Mouse (Mus musculus): ENCODE measurements around the gene Napepld.
"Not testable (repeated sequence)": the region's sequence is repeated elsewhere in the genome, so short reads cannot be mapped to it uniquely, and the experiment has no call there.

Gene Napepld

GRCm38 (mm10) chr5:21701351-21702008, at the start of gene Napepld:
Napepld (minus strand) TSS chr5:21701396.
- peak; percentile 98 for DNase-seq

GRCm38 (mm10) chr5:21745966-21746365, 44.8 kb upstream of the Napepld start:
- DNase-seq = no peak

DNA sequence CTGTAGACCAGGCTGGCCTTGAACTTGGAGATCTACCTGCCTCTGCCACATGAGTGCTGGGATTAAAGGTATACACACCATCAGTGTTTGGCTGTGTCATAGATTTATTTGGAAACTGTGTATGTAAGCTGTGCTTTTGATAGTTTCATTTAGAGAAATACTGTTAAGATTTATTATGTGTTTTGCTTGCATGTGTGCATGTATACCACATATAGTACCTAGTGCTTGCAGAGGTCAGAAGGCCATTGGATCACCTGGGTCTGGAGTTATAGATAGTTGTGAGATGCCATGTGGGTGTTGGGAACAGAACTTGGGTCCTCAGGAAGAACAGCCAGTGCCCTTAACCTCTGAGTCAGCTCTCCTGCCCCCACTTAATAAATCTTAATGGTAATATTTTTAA, 43.5 kb upstream of the Napepld start:
- DNase-seq = no peak

- DNase-seq = no peak
Measured at GRCm38 (mm10) chr5:21743606-21744005, 42.4 kb upstream of the Napepld start.

GRCm38 (mm10) chr5:21739881-21740280, 38.7 kb upstream of the Napepld start:
- no peak for DNase-seq

DNA sequence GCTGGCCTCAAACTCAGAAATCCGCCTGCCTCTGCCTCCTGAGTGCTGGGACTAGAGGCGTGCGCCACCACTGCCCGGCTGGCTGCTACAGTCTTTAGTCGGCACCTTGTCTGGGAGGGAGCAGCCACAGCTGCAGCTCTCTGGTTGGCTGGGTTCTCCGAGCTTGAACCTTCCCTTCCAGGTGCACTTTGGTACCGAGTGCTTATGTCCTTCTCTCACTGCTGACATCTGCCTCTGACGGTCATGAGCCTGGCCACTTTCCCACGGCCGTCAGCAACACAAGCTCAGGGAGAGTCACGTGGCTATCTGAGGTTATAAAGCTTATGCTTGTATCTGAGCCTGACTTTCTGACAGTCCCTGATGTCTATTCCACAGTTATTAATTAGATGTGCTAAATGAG, 37.9 kb upstream of the Napepld start:
- DNase-seq = no peak

DNA sequence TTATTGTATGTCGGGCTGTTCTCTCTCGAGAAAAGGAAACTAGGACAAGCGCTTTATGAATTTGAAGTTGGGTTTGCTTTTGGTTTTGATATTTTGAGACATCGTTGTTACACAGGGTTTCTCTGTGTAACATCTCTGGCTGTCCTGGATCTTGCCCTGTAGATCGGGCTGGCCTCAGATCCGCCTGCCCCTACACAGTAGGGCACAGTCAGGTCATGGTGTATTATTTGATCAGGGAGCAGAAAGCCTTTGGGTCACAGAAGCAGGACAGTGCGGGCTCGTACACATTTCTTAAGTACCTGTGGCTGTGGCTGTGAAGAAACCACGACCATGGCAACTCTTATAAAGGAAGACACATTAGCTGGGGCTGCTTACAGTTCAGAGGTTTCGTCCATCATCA, 36.4 kb upstream of the Napepld start:
- no peak for DNase-seq

GRCm38 (mm10) chr5:21736956-21737585, 35.9 kb upstream of the Napepld start, which contains the start of gene Pmpcb:
Pmpcb (plus strand) TSS chr5:21737141.
- DNase-seq = peak; percentile 94

- no peak for DNase-seq
Measured at GRCm38 (mm10) chr5:21736046-21736445, 34.9 kb upstream of the Napepld start.

DNA sequence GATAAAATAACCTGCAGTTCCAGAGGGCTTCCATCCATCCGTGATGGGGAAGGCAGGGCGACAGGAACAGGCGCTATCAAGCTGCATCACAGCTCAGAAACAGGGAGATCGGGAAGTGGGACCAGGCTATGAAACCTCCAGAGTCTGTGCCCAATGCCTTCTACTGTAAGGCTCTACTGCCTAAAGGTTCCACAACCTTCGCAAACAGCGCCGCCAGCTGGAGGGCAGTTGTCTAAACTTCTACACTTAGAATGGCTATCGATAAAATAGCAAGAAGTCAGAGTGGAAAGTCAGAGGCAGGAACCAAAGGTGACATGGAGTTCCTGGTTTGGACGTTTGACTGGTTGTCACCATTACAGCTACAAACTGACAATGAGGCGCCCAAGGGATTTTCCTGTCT, 34.4 kb upstream of the Napepld start:
- peak; percentile 88 for DNase-seq

DNA sequence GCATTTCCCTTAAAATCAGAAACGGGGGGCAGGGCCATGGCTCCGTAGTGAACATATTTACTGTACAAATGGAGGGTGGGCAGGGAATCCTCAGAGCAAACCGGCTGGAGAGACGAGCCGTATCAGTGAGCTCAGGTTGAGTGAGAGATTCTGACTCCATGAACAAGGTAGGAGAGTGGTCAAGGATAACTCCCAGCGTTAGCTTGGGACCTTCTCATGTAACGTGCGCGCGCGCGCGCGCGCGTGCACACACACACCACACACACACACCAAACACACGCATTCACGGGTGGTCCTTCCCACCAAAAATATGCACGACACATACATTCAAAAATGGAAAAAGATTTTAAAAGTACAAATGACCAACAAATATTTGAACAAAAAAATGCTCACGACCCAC, 33.9 kb upstream of the Napepld start:
- no peak for DNase-seq

DNA sequence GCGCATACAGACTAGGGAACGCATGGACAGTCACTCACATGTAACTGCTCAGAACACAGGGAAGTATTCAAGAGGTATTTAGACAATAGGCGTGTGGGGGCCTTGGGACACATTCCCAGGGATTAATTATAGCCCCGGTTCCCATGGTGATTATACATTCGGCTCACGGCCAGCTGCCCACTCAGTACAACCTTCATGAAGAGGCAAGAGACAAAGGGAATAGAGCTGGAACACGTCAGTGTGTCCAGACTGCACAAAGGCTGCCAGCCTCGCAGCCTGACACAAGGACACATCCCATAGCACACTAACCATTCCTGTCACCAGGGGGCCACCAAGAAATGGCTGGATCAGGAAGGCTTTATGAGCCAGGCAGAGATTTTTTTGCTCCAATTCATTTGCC, 31.7 kb upstream of the Napepld start:
- DNase-seq = peak; percentile 58

- no peak for DNase-seq
Measured at GRCm38 (mm10) chr5:21732177-21732911, 31.1 kb upstream of the Napepld start.

- DNase-seq = no peak
Measured at GRCm38 (mm10) chr5:21729107-21729506, 27.9 kb upstream of the Napepld start.

DNA sequence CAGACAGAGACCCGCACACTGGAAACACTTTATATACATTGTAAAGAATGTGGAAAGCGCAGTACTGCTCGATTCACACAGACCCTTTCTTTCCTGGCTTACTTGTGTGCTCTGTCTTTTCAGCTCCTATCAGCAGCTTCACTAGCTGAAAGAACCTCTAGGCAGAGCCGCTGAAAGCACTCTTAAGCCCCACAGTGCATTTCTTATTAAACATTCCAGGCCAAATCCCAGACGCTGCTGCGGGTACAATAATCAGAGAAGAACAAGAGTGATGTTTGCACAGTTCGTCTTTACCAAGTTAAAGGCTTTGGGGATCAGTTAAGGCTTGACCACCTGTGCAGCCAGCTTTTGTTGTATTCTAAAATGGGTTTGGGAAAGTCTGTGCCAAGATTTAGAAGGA, 23.7 kb upstream of the Napepld start:
- DNase-seq = no peak

- DNase-seq = no peak
Measured at GRCm38 (mm10) chr5:21724427-21724826, 23.2 kb upstream of the Napepld start.

GRCm38 (mm10) chr5:21719209-21719608, 18.0 kb upstream of the Napepld start:
- no peak for DNase-seq

DNA sequence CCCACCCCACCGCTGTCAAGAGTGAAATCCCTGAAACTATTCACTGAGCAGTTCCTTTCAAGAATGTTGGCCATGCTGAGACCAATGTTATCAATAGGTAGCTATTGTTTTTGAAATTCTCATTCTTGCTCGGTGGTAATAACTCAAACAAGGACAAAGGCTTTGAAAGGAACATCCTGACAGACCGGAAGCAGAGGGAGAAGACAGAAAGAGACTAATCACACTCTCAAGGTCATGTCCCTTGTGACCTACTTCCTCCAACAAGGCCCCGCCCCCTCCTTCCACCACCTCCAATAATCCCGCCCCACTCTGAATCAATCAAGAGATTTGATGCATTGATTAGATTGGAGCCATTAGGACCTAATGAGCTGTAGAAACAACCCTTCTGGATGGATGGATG, 17.4 kb upstream of the Napepld start:
- no peak for DNase-seq

- no peak for DNase-seq
Measured at GRCm38 (mm10) chr5:21717165-21717715, 16.0 kb upstream of the Napepld start.

DNA sequence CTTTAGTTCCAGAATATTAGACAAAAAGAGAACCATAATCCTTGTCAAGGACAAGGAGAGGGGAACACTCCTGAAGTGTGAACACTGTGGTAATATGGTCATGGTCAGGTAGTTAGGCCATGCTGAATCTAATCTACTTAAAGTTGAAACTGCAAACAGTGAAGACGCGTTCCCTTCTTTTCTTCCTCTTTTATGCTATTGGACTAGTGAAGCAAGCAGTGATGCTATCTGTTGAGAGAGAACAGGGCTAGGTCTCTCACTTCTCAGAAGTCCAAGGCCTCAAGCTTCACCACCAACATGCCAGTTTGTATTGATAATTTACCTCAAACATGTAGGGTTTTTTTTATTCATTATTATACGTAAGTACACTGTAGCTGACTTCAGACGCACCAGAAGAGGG, 13.3 kb upstream of the Napepld start:
- no peak for DNase-seq

DNA sequence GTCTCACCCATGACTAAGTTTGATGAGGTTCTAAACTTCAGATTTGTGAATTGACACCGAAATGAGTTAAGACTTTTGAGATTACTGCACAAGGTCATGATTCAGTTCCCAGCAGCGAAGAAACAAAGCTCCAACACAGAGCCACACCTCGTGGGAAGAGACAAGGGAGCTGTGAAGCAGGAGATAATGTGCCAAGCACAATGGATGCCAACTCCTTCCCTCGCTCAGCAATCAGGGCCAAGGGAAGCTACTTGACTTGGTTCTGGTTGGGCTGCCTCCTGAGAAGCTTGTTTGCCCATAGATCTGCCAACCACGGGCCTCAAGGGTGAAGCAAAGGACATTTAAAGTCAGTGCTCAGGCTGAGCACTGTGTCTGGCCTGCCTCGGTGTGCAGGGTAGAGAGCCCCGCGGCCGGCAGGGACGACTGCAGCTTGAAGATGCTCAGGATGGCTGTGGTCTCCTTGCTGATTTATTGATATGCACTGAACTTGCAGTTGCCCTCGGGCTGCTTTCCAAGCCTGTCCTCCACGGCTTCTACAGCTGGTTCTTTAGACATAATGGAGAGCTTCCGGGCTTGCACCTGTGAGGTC, 11.0 kb upstream of the Napepld start:
- no peak for DNase-seq

DNA sequence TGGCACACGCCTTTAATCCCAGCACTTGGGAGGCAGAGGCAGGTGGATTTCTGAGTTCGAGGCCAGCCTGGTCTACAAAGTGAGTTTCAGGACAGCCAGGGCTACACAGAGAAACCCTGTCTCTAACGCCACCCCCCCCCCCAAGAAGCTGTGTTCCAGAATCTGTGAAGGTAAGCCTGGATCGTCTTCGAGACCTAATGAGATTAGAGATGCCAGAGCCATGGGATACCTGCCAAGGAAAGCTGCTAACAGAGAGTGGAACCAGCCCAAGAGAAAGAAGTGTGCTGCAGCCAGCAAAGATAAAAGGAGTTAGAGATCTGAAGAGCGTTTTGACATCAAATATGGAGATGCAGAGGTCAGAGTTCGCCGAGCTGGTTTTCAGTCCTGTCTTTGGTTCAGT, 6.8 kb upstream of the Napepld start:
- not testable (repeated sequence) for DNase-seq

DNA sequence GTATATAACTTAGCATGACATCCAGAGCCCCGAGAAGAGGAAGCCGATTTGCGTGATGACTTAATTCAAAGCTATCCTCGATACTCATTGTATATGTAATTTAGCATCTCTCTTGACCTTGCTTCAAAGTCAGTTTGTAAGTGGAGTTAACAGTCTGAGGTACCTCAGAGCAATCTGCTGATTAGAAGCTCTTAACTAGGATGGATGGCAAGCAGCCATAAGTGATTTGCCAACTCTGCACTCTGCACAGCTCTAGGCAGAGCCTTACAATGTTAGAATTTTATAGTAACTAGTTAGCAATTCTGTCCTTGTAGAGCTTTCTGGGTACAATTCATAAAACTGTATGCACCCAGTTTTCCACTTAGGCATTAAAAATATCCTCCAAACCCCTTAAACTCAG, 5.3 kb upstream of the Napepld start:
- DNase-seq = no peak
